Mouse (Mus musculus) hindbrain, embryonic 14.5 days (tissue): ENCODE measurements at regions not wholly inside any gene's neighbourhood (a gene's known extent, or its start where the extent isn't known, plus 50 kb on each side); places are given as distances from the start of the nearest gene placed in this dataset.

ENCODE experiments used
- ATAC-seq: fragments of 200-750 bp; cut with Nextera tagmentation; 2 replicates; pipeline ENCODE4 v1.8.0; 2017; ENCODE audit warnings: moderate number of reproducible peaks, mild to moderate bottlenecking, moderate TSS enrichment, moderate library complexity; ENCODE audit not compliant: low FRiP score
- DNase-seq: peaks from one replicate; pipeline ENCODE4 v3.0.0-alpha.2; 2015; ENCODE audit warnings: low spot score
- H3K27ac ChIP-seq: fragments of 300-500 bp; sonication (generic); 2 replicates; pipeline ENCODE4 v1.5.1; 2014; ENCODE audit warnings: mild to moderate bottlenecking, moderate library complexity
- H3K27me3 ChIP-seq: fragments of 300-500 bp; sonication (generic); 2 replicates; pipeline ENCODE4 v1.6.1; 2014; ENCODE audit warnings: mild to moderate bottlenecking, low read length, mixed read lengths; ENCODE audit not compliant: control insufficient read depth, insufficient read depth
- H3K36me3 ChIP-seq: fragments of 300-500 bp; sonication (generic); replicated peaks from 2 replicates; pipeline ENCODE4 v1.6.1; 2014; ENCODE audit not compliant: control insufficient read depth, insufficient read depth
- H3K4me1 ChIP-seq: fragments of 300-500 bp; sonication (generic); replicated peaks from 2 replicates; pipeline ENCODE4 v1.6.1; 2014; ENCODE audit warnings: antibody characterized with exemption, low read length, mixed read lengths; ENCODE audit not compliant: control insufficient read depth, insufficient read depth
- H3K4me2 ChIP-seq: fragments of 300-500 bp; sonication (generic); replicated peaks from 2 replicates; pipeline ENCODE4 v1.6.1; 2014; ENCODE audit warnings: mild to moderate bottlenecking, moderate library complexity
- H3K4me3 ChIP-seq: fragments of 300-500 bp; sonication (generic); replicated peaks from 2 replicates; pipeline ENCODE4 v1.5.1; 2014; ENCODE audit warnings: mild to moderate bottlenecking, low read length
- H3K9ac ChIP-seq: fragments of 300-500 bp; sonication (generic); 2 replicates; pipeline ENCODE4 v1.6.1; 2014
- H3K9me3 ChIP-seq: fragments of 300-500 bp; sonication (generic); 2 replicates; pipeline ENCODE4 v1.6.1; 2016; ENCODE audit warnings: low read length; ENCODE audit not compliant: control insufficient read depth
- WGBS: fragments of 180-500 bp; shearing (Covaris S2); extraction: QIAGEN DNeasy Blood & Tissue Kit; methylation state at CpG from one replicate; pipeline ENCODE4 v1.1.7; 2014; 5-methylcytosine and 5-hydroxymethylcytosine counted together

DNA sequence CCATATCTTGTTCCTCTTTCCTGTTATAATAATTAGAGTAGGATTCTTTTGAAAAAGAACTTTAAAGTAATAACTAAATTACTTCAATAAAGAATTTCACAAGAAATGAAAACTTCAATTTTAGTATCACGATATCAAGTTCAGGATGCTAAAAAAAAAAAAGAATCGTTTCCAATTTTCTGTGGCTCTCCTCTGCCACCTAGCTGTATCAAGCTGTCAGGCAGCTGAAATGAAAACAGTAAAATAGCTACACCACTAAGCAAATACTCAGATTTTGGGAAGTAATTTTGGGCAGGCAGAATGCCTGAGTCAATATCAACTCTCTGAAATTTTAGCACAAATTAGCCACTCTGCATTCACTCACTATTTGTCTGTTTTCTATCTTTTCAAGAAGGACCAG, 694.5 kb upstream of the Arrdc3 start:
- no peaks in the 10 kb centered on the region for H3K36me3 ChIP-seq
- no peak for DNase-seq
- no peaks in the 10 kb centered on the region for H3K4me1 ChIP-seq
- H3K9ac ChIP-seq: no peak overlapping the region
- no peak overlapping the region for H3K4me3 ChIP-seq
- no peak overlapping the region for H3K4me2 ChIP-seq
- 90% methylated on average over 2 of the region's 2 CpGs for WGBS
- no peak for ATAC-seq
- H3K9me3 ChIP-seq: no peaks in the 10 kb centered on the region
- H3K27ac ChIP-seq: no peak overlapping the region
- H3K27me3 ChIP-seq: no peaks in the 10 kb centered on the region

DNA sequence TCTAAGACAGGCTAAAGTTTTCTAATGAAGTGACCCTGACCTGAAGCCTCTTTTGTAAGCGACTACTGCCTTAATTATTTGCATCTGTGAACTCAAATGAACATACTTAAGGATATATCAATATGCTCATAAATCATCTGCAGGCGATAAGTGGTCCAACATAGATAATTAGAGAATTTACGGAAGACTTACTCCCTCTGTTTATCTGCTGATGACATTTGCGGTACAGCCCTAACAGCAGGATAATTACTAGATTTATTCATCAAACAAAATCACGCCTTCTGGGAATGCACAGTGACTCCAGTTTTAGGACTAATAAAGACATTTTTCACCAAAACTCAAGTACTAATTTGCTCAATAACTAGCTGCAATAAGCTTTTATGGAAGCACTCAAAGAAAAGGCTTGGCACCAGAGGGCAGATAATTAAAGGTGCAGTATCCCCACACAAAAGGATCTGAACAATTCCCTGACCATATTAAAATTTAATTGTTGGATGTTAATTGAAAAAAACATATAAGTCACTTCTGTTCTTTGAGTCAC, 688.0 kb upstream of the Arrdc3 start:
- Histone ChIP-seq H3K4me2 (no peak overlapping the region), H3K4me1 (no peaks in the 10 kb centered on the region), H3K9me3 (no peaks in the 10 kb centered on the region), H3K27ac (no peak overlapping the region), H3K4me3 (no peak overlapping the region), H3K36me3 (no peaks in the 10 kb centered on the region), H3K9ac (no peak overlapping the region), H3K27me3 (no peaks in the 10 kb centered on the region)
- ATAC-seq: peak; percentile 65; the same call in 1 of the 2 replicates
- peak; percentile 38 for DNase-seq
- WGBS: 41% methylated on average over 5 of the region's 5 CpGs

DNA sequence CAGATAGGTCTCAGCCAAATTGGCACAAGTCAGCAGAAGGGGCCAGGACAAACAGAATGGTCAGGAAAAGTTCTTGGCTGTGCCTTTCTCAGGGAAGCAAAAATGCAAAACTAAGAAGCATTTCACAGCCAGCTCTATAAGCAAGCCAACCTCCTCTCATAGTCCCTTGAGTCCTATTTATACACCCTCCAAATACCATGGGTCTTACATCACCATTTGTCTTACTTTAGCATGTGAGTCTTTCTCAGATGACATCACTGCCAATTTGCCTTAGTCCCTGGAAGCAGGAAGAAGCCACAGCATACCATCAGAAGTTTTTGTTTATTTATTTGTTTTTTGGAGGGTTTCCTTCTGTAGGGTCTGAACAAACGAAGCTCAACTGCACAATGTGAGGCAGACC, 659.1 kb upstream of the Arrdc3 start:
- Histone ChIP-seq H3K4me2 (no peak overlapping the region), H3K27me3 (no peaks in the 10 kb centered on the region), H3K36me3 (no peaks in the 10 kb centered on the region), H3K4me3 (no peak overlapping the region), H3K4me1 (no peaks in the 10 kb centered on the region), H3K27ac (no peak overlapping the region), H3K9ac (no peak overlapping the region), H3K9me3 (no peaks in the 10 kb centered on the region)
- DNase-seq (no peak), ATAC-seq (no peak)
- WGBS: 72% methylated on average over 1 of the region's 1 CpGs

DNA sequence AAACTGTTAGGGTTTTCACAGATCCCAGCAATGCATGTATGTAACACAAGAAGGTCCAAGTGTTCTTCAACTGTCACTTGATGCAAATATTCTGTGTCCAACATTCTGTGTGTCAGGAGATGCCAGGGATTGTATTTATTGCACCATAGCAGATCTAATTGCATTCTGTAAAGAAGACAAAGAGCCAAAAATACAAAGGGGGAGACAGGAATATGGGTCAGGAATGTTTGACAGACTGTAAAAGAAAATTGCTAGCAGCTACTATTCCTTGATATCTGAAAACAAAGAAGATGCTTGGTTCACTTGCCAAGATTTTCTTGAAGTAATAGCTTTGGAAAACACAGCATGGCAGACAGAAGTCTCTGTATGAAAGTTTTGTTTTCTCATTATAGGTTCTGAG, 651.8 kb upstream of the Arrdc3 start:
- no peak overlapping the region for H3K9ac ChIP-seq
- ATAC-seq (no peak), DNase-seq (no peak)
- no peak overlapping the region for H3K27ac ChIP-seq
- H3K4me3 ChIP-seq: no peak overlapping the region
- no peak overlapping the region for H3K4me2 ChIP-seq
- H3K9me3 ChIP-seq: no peaks in the 10 kb centered on the region
- H3K27me3 ChIP-seq: no peaks in the 10 kb centered on the region
- no peaks in the 10 kb centered on the region for H3K4me1 ChIP-seq
- no peaks in the 10 kb centered on the region for H3K36me3 ChIP-seq

DNA sequence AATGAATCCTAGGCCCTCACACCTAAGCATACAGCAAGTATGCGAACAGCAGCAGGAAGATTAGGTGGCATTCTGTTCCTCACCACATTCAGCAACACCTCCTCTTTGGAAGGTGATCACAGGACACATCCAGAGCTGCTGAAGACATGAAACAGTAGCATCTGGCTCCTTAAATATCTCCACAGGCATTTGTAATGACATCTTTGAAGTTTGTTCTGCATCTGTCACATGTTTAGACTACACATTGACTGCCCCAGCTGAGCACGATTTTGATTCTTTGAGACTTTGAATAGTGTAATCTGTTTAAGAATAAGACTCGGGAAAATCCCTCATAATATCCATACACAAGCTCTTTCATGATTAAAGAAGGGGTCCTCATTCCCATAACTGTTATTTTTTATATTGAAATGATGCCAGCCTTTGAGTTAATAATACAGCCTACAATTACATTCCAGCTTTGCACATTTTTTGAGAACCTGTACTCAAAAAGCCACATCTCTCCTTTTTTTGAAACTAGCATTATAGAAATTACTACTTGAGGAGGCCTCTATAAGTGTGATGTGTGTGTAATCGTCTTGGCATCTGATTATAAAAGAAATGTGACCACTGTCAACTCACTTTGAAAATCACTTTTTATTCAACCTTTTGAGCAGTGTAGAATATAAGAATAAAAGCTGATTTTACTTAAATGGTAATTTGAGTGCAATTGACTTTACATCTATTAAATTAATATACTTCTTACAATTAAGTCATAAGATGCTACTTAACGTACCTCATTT, 647.7 kb upstream of the Arrdc3 start:
- 70% methylated on average over 5 of the region's 5 CpGs for whole genome bisulfite sequencing
- no peaks in the 10 kb centered on the region for H3K27me3 ChIP-seq
- H3K4me1 ChIP-seq: no peaks in the 10 kb centered on the region
- H3K36me3 ChIP-seq: no peaks in the 10 kb centered on the region
- no peak overlapping the region for H3K9ac ChIP-seq
- ATAC-seq (no peak), DNase-seq (no peak)
- no peak overlapping the region for H3K27ac ChIP-seq
- H3K4me2 ChIP-seq: no peak overlapping the region
- H3K4me3 ChIP-seq: no peak overlapping the region
- no peaks in the 10 kb centered on the region for H3K9me3 ChIP-seq

DNA sequence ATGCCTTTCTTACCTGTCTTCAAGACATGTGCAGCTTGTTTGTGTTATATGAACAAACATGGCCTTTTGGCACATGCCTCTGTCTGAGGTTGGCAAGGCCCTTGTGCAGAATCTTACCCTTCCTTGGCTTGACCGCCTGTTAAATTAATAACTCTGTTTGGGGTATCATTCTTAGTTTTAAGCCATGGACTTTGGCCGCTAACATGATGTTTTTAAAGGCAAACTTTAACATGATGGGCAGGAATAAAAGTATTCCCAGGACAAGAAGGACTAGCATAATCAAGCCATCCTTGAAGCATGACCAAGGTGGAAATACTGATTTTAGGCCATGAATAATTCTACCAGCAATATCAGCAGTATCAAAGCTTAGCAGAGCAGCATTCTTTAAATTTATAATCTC, 620.4 kb upstream of the Arrdc3 start:
- H3K4me3 ChIP-seq: no peak overlapping the region
- no peaks in the 10 kb centered on the region for H3K4me1 ChIP-seq
- DNase-seq: no peak
- H3K27me3 ChIP-seq: no peaks in the 10 kb centered on the region
- no peak overlapping the region for H3K4me2 ChIP-seq
- H3K9ac ChIP-seq: no peak overlapping the region
- 90% methylated on average over 2 of the region's 2 CpGs for WGBS
- H3K36me3 ChIP-seq: no peaks in the 10 kb centered on the region
- H3K27ac ChIP-seq: no peak overlapping the region
- ATAC-seq: no peak
- H3K9me3 ChIP-seq: no peaks in the 10 kb centered on the region

DNA sequence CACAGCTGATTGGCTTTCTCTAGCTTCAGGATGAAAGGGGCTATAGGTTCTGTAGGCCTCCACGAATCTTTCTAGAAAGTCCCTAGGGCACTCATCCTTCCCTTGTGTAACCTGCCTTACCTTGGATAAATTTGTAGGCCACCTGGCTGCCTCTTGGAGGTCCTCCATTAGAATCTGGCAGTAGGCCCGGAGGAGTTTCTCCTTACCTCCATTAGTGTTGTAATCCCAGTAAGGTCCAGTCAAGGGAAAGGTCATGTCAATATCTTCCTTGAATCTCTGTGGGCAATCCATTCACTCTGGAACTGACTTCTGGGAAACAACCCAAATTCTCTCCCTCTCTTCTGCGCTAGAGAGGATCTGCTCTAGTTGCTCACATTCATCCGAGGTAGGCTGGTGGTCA, 616.1 kb upstream of the Arrdc3 start:
- 95% methylated on average over 4 of the region's 4 CpGs for WGBS

DNA sequence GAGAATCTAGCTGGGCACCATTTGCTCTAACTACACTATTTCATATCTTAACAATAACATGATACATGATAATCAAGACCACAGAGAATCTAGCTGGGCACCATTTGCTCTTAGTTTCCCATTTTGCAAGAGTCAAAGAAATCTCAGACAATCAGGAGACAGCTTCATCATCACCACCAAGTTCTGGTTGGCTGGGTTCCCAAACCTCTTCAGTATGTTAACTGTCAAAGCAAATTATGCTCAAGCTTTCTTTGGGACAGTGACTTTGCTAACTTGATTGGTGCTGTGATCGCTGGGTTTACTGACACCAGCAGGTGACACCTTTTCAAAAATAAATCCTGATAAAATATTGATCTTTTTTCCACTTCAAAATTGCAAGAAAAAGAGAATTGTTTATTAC, 609.2 kb upstream of the Arrdc3 start:
- DNase-seq (peak; percentile 49), ATAC-seq (no peak)
- no peaks in the 10 kb centered on the region for H3K9me3 ChIP-seq
- H3K4me3 ChIP-seq: no peak overlapping the region
- WGBS: 75% methylated on average over 1 of the region's 1 CpGs
- H3K4me1 ChIP-seq: no peaks in the 10 kb centered on the region
- H3K27ac ChIP-seq: no peak overlapping the region
- no peaks in the 10 kb centered on the region for H3K27me3 ChIP-seq
- H3K36me3 ChIP-seq: no peaks in the 10 kb centered on the region
- H3K4me2 ChIP-seq: no peak overlapping the region
- no peak overlapping the region for H3K9ac ChIP-seq

More for the DNA sequence above, 616.1 kb upstream of the Arrdc3 start:
- no peak overlapping the region for H3K9ac ChIP-seq
- H3K4me1 ChIP-seq: no peaks in the 10 kb centered on the region
- ATAC-seq (no peak), DNase-seq (no peak)
- no peaks in the 10 kb centered on the region for H3K27me3 ChIP-seq
- no peak overlapping the region for H3K4me2 ChIP-seq
- H3K9me3 ChIP-seq: no peaks in the 10 kb centered on the region
- no peak overlapping the region for H3K4me3 ChIP-seq
- no peak overlapping the region for H3K27ac ChIP-seq
- H3K36me3 ChIP-seq: no peaks in the 10 kb centered on the region

DNA sequence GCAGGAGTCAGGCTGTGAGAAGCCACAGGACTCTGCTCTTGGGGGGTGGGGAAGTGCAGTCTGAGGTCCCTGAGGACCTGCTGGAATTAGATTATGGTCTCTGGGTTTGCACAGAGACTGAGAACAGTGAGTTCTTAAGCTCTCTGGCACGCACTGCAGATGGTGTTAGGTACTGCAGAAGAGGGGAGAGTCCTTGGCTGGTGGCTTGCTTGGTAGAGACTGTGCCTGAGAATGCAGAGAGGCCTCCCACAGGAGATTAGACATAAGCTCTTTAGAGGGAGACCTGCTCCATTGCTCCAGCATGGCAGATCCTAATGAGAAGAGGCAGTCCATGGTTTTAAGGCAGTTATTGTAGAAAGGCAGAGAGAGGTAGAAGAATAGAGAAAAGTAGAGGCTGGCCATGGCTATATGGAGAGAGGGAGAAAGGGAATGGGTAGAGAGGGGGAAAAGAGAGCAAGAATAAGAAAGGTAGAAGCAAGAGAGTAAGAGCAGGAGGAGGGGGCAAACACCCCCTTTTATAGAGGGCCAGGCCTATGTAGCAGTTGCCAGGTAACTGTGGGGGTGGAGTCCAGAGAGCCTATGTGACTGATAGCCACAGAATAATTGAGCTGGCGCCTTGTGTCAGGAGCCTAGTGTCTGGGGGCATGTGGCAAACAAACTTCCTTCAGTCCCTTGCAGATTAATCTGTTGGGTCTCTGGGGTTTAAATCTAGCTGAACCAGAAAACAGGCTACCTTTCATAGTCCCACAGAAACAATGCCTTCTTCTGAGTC, 591.3 kb upstream of the Arrdc3 start:
- Histone ChIP-seq H3K27ac (no peak overlapping the region), H3K9me3 (no peaks in the 10 kb centered on the region), H3K36me3 (no peaks in the 10 kb centered on the region), H3K4me2 (no peak overlapping the region), H3K4me1 (no peaks in the 10 kb centered on the region), H3K27me3 (no peaks in the 10 kb centered on the region), H3K9ac (no peak overlapping the region), H3K4me3 (no peak overlapping the region)
- DNase-seq (no peak), ATAC-seq (peak; percentile 17; the same call in 1 of the 2 replicates)
- 45% methylated on average over 2 of the region's 2 CpGs for WGBS
